Mouse (Mus musculus) monocyte, adult 2 months (primary cell): Measurements from ENCODE around the gene Hip1.
"Not testable (repeated sequence)": the region's sequence is repeated elsewhere in the genome, so short reads cannot be mapped to it uniquely, and the experiment has no call there.

Source experiments
- DNase-seq, 2 experiments: peaks; one replicate each; pipeline ENCODE4 v3.0.0; 2022; ENCODE audit warnings: low spot score in 2 of 2, low read depth in 1 of 2

Hip1 gene

GRCm38 (mm10) chr5:135493095-135493494 is 51.8 kb downstream of the Hip1 start:
- no peak for DNase-seq

GRCm38 (mm10) chr5:135492126-135492525 is 52.8 kb downstream of the Hip1 start:
- no peak for DNase-seq

GRCm38 (mm10) chr5:135489695-135490294 is 55.1 kb downstream of the Hip1 start:
- no peak for DNase-seq

- peak in 1 of 2 experiments; percentile 68 for DNase-seq
Observed at GRCm38 (mm10) chr5:135488881-135489694, 55.8 kb downstream of the Hip1 start.

GRCm38 (mm10) chr5:135488222-135488880 is 56.6 kb downstream of the Hip1 start:
- no peak for DNase-seq

GRCm38 (mm10) chr5:135485289-135485688 is 59.6 kb downstream of the Hip1 start:
- no peak for DNase-seq

GRCm38 (mm10) chr5:135483865-135484264 is 61.1 kb downstream of the Hip1 start:
- DNase-seq, result not testable (repeated sequence)

- peak in 1 of 2 experiments; percentile 50 for DNase-seq
Observed at GRCm38 (mm10) chr5:135478877-135479600, 65.9 kb downstream of the Hip1 start.

GRCm38 (mm10) chr5:135476199-135476598 is 68.7 kb downstream of the Hip1 start:
- no peak for DNase-seq

GRCm38 (mm10) chr5:135472405-135472804 is 72.5 kb downstream of the Hip1 start:
- peak; percentile 56 to 69 for DNase-seq

GRCm38 (mm10) chr5:135471747-135472146 is 73.2 kb downstream of the Hip1 start:
- DNase-seq, result no peak

GRCm38 (mm10) chr5:135468280-135468679 is 76.6 kb downstream of the Hip1 start:
- peak; percentile 54 to 62 for DNase-seq

GRCm38 (mm10) chr5:135465833-135466291 is 79.1 kb downstream of the Hip1 start:
- no peak for DNase-seq

- DNase-seq, result no peak
Observed at GRCm38 (mm10) chr5:135463380-135463779, 81.5 kb downstream of the Hip1 start.

GRCm38 (mm10) chr5:135460833-135461173 is 84.1 kb downstream of the Hip1 start:
- no peak for DNase-seq

GRCm38 (mm10) chr5:135460152-135460832 is 84.6 kb downstream of the Hip1 start:
- no peak for DNase-seq

GRCm38 (mm10) chr5:135459486-135459885 is 85.4 kb downstream of the Hip1 start:
- DNase-seq, result peak in 1 of 2 experiments; percentile 42

- DNase-seq, result no peak
Observed at GRCm38 (mm10) chr5:135457961-135458360, 87.0 kb downstream of the Hip1 start.

- DNase-seq, result no peak
Observed at GRCm38 (mm10) chr5:135456515-135456914, 88.4 kb downstream of the Hip1 start.

- no peak for DNase-seq
Observed at GRCm38 (mm10) chr5:135454256-135454655, 90.7 kb downstream of the Hip1 start.

GRCm38 (mm10) chr5:135451559-135451958 is 93.4 kb downstream of the Hip1 start:
- DNase-seq, result not testable (repeated sequence)
